Mouse (Mus musculus) ES-Bruce4 (cell line): ENCODE results near the gene Shbg.

Source experiments
- CTCF ChIP-seq: IDR thresholded peaks from one replicate; pipeline ENCODE4 v1.8.1; 2011; ENCODE audit warnings: low read depth, low read length
- EP300 ChIP-seq: IDR thresholded peaks from 2 replicates; pipeline ENCODE4 v1.6.1; 2011; ENCODE audit warnings: low read depth, low read length; ENCODE audit not compliant: insufficient read depth
- POLR2A ChIP-seq: IDR thresholded peaks from one replicate; pipeline ENCODE4 v1.8.1; 2011; ENCODE audit warnings: low read length; ENCODE audit not compliant: insufficient read depth

- TF ChIP-seq CTCF: no peak
- no peak for TF ChIP-seq EP300
- no peak for TF ChIP-seq POLR2A
These were observed 28.4 kb downstream of the Shbg start for GRCm38 (mm10) chr11:69589207-69589834.
